Mouse (Mus musculus) C2C12 (cell line): ENCODE measurements around the gene Zc3h18. TPM values are rescaled to one million over a fixed set of nuclear protein-coding genes. Genes with fewer than 3 reads are reported as not detected.

ENCODE experiments used
- H3K27me3 ChIP-seq: one replicate; pipeline ENCODE4 v1.6.1; 2011; ENCODE audit not compliant: control insufficient read depth, insufficient read depth, insufficient read length
- H3K36me3 ChIP-seq: one replicate; pipeline ENCODE4 v1.6.1; 2011; ENCODE audit not compliant: control insufficient read depth, insufficient read depth
- H3K4me3 ChIP-seq: one replicate; pipeline ENCODE4 v1.5.1; 2011; ENCODE audit warnings: mild to moderate bottlenecking, control low read depth; ENCODE audit not compliant: poor library complexity, insufficient read depth, severe bottlenecking
- H3K79me2 ChIP-seq: one replicate; pipeline ENCODE4 v1.6.1; 2011; ENCODE audit not compliant: control insufficient read depth, insufficient read depth
- H3K79me3 ChIP-seq: one replicate; pipeline ENCODE4 v1.6.1; 2011; ENCODE audit warnings: low read depth, control low read depth
- H3ac ChIP-seq: one replicate; pipeline ENCODE3; 2011; ENCODE audit warnings: low read depth; ENCODE audit not compliant: control insufficient read depth, insufficient read length
- CEBPB ChIP-seq: IDR thresholded peaks from one replicate; pipeline ENCODE4 v1.6.1; 2011; ENCODE audit warnings: low read depth, mild to moderate bottlenecking, control low read depth, moderate library complexity
- CTCF ChIP-seq: IDR thresholded peaks from one replicate; pipeline ENCODE4 v1.5.1; 2011; ENCODE audit not compliant: control insufficient read depth, insufficient read depth, insufficient read length
- FOSL1 ChIP-seq: IDR thresholded peaks from one replicate; pipeline ENCODE4 v1.8.0; 2011; ENCODE audit warnings: mild to moderate bottlenecking, low read length; ENCODE audit not compliant: poor library complexity, insufficient read depth, severe bottlenecking
- MAX ChIP-seq: IDR thresholded peaks from one replicate; pipeline ENCODE4 v1.6.1; 2011; ENCODE audit warnings: mild to moderate bottlenecking, control low read depth
- MYOD1 ChIP-seq: IDR thresholded peaks from one replicate; pipeline ENCODE4 v1.6.1; 2011; ENCODE audit warnings: low read depth; ENCODE audit not compliant: control insufficient read depth, insufficient read length
- MYOG ChIP-seq: IDR thresholded peaks from one replicate; pipeline ENCODE4 v1.6.1; 2011; ENCODE audit not compliant: control insufficient read depth, insufficient read length; ENCODE audit errors: extremely low read depth
- USF1 ChIP-seq: IDR thresholded peaks from one replicate; pipeline ENCODE4 v1.6.1; 2011; ENCODE audit warnings: low read depth, mild to moderate bottlenecking, control low read depth, moderate library complexity
- polyA plus RNA-seq: library from polyadenylated mRNA; unstranded; fragments of >200 nt; fragmentation: generic; extraction: Trizol; gene quantifications from one replicate; pipeline ENCODE4 v1.2.1, GENCODE M21; 2012; ENCODE audit warnings: missing spikeins

Gene Zc3h18
- polyA plus RNA-seq, 1 experiment, result 43.5 TPM

DNA sequence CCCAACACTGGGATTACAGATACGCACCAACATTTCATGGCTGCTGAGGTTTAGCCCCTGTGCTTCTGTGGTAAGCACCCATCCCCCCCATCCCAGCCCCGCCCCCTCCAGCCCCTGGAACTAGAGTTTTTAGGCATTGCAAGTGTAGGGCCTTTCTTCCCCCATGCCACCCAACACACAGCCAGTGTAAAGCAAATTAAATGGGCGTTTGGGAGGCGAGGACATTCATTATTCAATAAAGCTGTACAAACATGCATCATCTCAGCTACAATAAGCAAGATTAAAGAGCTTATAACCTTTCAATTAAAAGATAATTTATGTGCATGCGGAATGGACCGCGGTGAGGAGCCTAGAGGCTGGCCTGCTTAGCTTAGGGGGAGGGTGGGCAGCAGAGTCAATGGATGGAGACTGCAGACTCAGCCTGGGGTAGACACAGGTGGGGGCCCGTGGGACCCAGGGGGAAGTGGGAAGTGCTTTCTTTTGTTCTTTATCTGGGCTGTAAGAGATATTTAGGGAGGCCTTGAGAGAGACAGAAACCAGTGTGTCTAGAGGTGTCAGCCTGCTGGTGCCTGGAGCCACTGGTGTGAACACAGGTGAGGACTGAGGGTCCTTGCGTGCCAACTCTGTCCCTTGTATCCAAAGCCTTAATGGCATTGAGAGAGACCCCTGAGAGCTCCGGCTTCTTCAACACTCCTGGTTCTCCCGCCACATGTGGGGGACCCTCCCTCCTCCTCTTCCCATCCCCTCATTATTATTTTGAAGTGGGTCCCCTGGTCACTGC is 25.9 kb upstream of the Zc3h18 start:
- Histone ChIP-seq H3K79me3 (no peaks in the 10 kb centered on the region), H3K36me3 (no peaks in the 10 kb centered on the region), H3K27me3 (no peaks in the 10 kb centered on the region), H3ac (no peak overlapping the region), H3K4me3 (no peak overlapping the region), H3K79me2 (no peaks in the 10 kb centered on the region)
- TF ChIP-seq MYOG (no peak), USF1 (no peak), CTCF (no peak), MYOD1 (no peak), FOSL1 (no peak), MAX (no peak), CEBPB (no peak)

DNA sequence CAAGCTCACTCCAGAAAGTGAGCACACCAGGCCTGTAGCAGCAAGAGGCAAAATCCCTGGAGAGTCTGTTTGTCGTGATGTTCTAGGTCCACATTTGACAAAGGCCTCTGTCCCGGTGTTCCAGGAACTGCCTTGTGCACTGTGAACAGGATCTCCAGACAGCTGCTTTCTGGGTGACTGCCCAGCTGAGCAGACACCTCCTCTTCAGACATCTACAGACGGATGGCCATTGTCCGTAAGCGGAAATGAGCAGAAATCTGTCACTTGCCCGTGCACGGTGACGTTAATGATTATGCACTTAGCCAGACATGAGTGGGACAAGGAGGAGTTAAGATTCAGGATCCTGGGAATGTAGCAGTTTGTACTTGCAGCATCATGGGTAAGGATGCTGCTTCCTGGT is 22.3 kb upstream of the Zc3h18 start:
- Histone ChIP-seq H3K27me3 (no peaks in the 10 kb centered on the region), H3K79me2 (no peaks in the 10 kb centered on the region), H3K4me3 (no peak overlapping the region), H3K36me3 (no peaks in the 10 kb centered on the region), H3K79me3 (no peaks in the 10 kb centered on the region), H3ac (no peak overlapping the region)
- TF ChIP-seq USF1, result no peak
- TF ChIP-seq MYOG, result no peak
- TF ChIP-seq MAX, result no peak
- TF ChIP-seq MYOD1, result no peak

- TF ChIP-seq USF1 (no peak), MYOG (no peak), MAX (no peak), FOSL1 (peak; percentile 83)
- H3K27me3 ChIP-seq, result no peaks in the 10 kb centered on the region
- H3K4me3 ChIP-seq, result no peak overlapping the region
- H3K36me3 ChIP-seq, result no peaks in the 10 kb centered on the region
- H3ac ChIP-seq, result no peak overlapping the region
- no peaks in the 10 kb centered on the region for H3K79me3 ChIP-seq
- H3K79me2 ChIP-seq, result no peaks in the 10 kb centered on the region
Measured at GRCm38 (mm10) chr8:122355642-122356606, 20.5 kb upstream of the Zc3h18 start.

GRCm38 (mm10) chr8:122357202-122357601 is 19.2 kb upstream of the Zc3h18 start:
- H3K27me3 ChIP-seq, result no peaks in the 10 kb centered on the region
- no peaks in the 10 kb centered on the region for H3K79me3 ChIP-seq
- H3ac ChIP-seq, result no peak overlapping the region
- TF ChIP-seq FOSL1 (no peak), MYOD1 (no peak)
- no peaks in the 10 kb centered on the region for H3K79me2 ChIP-seq
- no peak overlapping the region for H3K4me3 ChIP-seq
- H3K36me3 ChIP-seq, result no peaks in the 10 kb centered on the region

- Histone ChIP-seq H3K4me3 (no peak overlapping the region), H3K36me3 (no peaks in the 10 kb centered on the region), H3K79me2 (no peaks in the 10 kb centered on the region), H3K27me3 (no peaks in the 10 kb centered on the region), H3ac (no peak overlapping the region), H3K79me3 (no peaks in the 10 kb centered on the region)
- TF ChIP-seq FOSL1 (no peak), MAX (no peak), MYOD1 (no peak), MYOG (no peak), CEBPB (no peak), CTCF (no peak), USF1 (no peak)
Measured at GRCm38 (mm10) chr8:122357641-122358040, 18.8 kb upstream of the Zc3h18 start.

- H3K79me2 ChIP-seq, result no peaks in the 10 kb centered on the region
- H3K4me3 ChIP-seq, result no peak overlapping the region
- peak; percentile 2 for TF ChIP-seq FOSL1
- no peak for TF ChIP-seq MYOD1
- no peak for TF ChIP-seq CEBPB
- TF ChIP-seq USF1, result peak; percentile 69
- no peak for TF ChIP-seq CTCF
- no peak for TF ChIP-seq MAX
- no peak for TF ChIP-seq MYOG
- no peak overlapping the region for H3ac ChIP-seq
- no peaks in the 10 kb centered on the region for H3K79me3 ChIP-seq
- no peaks in the 10 kb centered on the region for H3K36me3 ChIP-seq
- H3K27me3 ChIP-seq, result no peaks in the 10 kb centered on the region
Measured at GRCm38 (mm10) chr8:122359111-122359775, 17.2 kb upstream of the Zc3h18 start.
